Mouse (Mus musculus) retina, postnatal 7 days (tissue): ENCODE data around the gene Ocm.
"Not testable (repeated sequence)": the region's sequence is repeated elsewhere in the genome, so short reads cannot be mapped to it uniquely, and the experiment has no call there.

Source experiments
- DNase-seq: peaks from one replicate; pipeline ENCODE4 v3.0.0-alpha.2; 2012; ENCODE audit warnings: low read depth, low spot score

The Ocm gene

GRCm38 (mm10) chr5:144026620-144027263 is at the start of gene Ocm:
Gene Ocm, minus strand, starts transcription at chr5:144026670.
- DNase-seq = no peak

GRCm38 (mm10) chr5:144071249-144071648 is 44.8 kb upstream of the Ocm start:
- no peak for DNase-seq

- DNase-seq = no peak
Measured at GRCm38 (mm10) chr5:144070064-144070463, 43.6 kb upstream of the Ocm start.

- DNase-seq = no peak
Measured at GRCm38 (mm10) chr5:144066036-144066435, 39.6 kb upstream of the Ocm start.

GRCm38 (mm10) chr5:144064093-144064492 is 37.6 kb upstream of the Ocm start:
- no peak for DNase-seq

- no peak for DNase-seq
Measured at GRCm38 (mm10) chr5:144054340-144054739, 27.9 kb upstream of the Ocm start.

- no peak for DNase-seq
Measured at GRCm38 (mm10) chr5:144053450-144053849, 27.0 kb upstream of the Ocm start.

- DNase-seq = no peak
Measured at GRCm38 (mm10) chr5:144051268-144051667, 24.8 kb upstream of the Ocm start.

GRCm38 (mm10) chr5:144049881-144050280 is 23.4 kb upstream of the Ocm start:
- no peak for DNase-seq

GRCm38 (mm10) chr5:144047324-144047723 is 20.9 kb upstream of the Ocm start:
- DNase-seq = no peak

- DNase-seq = no peak
Measured at GRCm38 (mm10) chr5:144043166-144043565, 16.7 kb upstream of the Ocm start.

GRCm38 (mm10) chr5:144040720-144041364 is 14.4 kb upstream of the Ocm start:
- peak; percentile 57 for DNase-seq

GRCm38 (mm10) chr5:144039886-144040285 is 13.4 kb upstream of the Ocm start:
- DNase-seq = no peak

- DNase-seq = no peak
Measured at GRCm38 (mm10) chr5:144039156-144039675, 12.7 kb upstream of the Ocm start.

GRCm38 (mm10) chr5:144036952-144037351 is 10.5 kb upstream of the Ocm start:
- no peak for DNase-seq

- DNase-seq = no peak
Measured at GRCm38 (mm10) chr5:144034567-144034966, 8.1 kb upstream of the Ocm start.

GRCm38 (mm10) chr5:144032491-144032890 is 6.0 kb upstream of the Ocm start:
- no peak for DNase-seq

- no peak for DNase-seq
Measured at GRCm38 (mm10) chr5:144015845-144016244, 10.6 kb downstream of the Ocm start.

GRCm38 (mm10) chr5:144015312-144015650 is 11.2 kb downstream of the Ocm start:
- no peak for DNase-seq

- DNase-seq = peak; percentile 83
Measured at GRCm38 (mm10) chr5:144014551-144015311, 11.7 kb downstream of the Ocm start, which contains the start of gene Ccz1. Gene Ccz1, minus strand, starts transcription at chr5:144014877.

GRCm38 (mm10) chr5:144013366-144014134 is 12.9 kb downstream of the Ocm start:
- not testable (repeated sequence) for DNase-seq
